Mouse (Mus musculus) midbrain, postnatal 0 days (tissue): ENCODE results near the gene Lypd6b. TPM values are rescaled to one million over a fixed set of nuclear protein-coding genes. Genes with fewer than 3 reads are reported as not detected.

Experiments used
- ATAC-seq: fragments of 200-750 bp; cut with Nextera tagmentation; 2 replicates; pipeline ENCODE4 v1.8.0; 2017; ENCODE audit warnings: moderate number of reproducible peaks, mild to moderate bottlenecking, moderate TSS enrichment, moderate library complexity; ENCODE audit not compliant: low FRiP score
- DNase-seq: peaks from one replicate; pipeline ENCODE4 v3.0.0-alpha.2; 2015; ENCODE audit warnings: low spot score
- H3K27ac ChIP-seq: fragments of 300-500 bp; sonication (generic); 2 replicates; pipeline ENCODE4 v1.5.1; 2014; ENCODE audit warnings: low read depth, mild to moderate bottlenecking, low read length, mixed read lengths
- H3K27me3 ChIP-seq: fragments of 300-500 bp; sonication (generic); 2 replicates; pipeline ENCODE4 v1.6.1; 2014; ENCODE audit warnings: low read length, control low read depth, mixed read lengths; ENCODE audit not compliant: insufficient read depth
- H3K36me3 ChIP-seq: fragments of 300-500 bp; sonication (generic); 2 replicates; pipeline ENCODE4 v1.6.1; 2014; ENCODE audit warnings: low read length, control low read depth, mixed read lengths; ENCODE audit not compliant: insufficient read depth
- H3K4me1 ChIP-seq: fragments of 300-500 bp; sonication (generic); 2 replicates; pipeline ENCODE4 v1.6.1; 2014; ENCODE audit warnings: mild to moderate bottlenecking, control low read depth, antibody characterized with exemption, low read length, mixed read lengths; ENCODE audit not compliant: insufficient read depth
- H3K4me2 ChIP-seq: fragments of 300-500 bp; sonication (generic); 2 replicates; pipeline ENCODE4 v1.6.1; 2014; ENCODE audit warnings: low read depth, mild to moderate bottlenecking, low read length, mixed read lengths; ENCODE audit not compliant: poor library complexity, severe bottlenecking
- H3K4me3 ChIP-seq: fragments of 300-500 bp; sonication (generic); 2 replicates; pipeline ENCODE4 v1.5.1; 2014; ENCODE audit warnings: low read depth, mild to moderate bottlenecking, low read length, moderate library complexity
- H3K9ac ChIP-seq: fragments of 300-500 bp; sonication (generic); replicated peaks from 2 replicates; pipeline ENCODE4 v1.6.1; 2014; ENCODE audit warnings: mild to moderate bottlenecking, low read length, moderate library complexity, mixed read lengths; ENCODE audit not compliant: poor library complexity, severe bottlenecking
- H3K9me3 ChIP-seq: fragments of 300-500 bp; sonication (generic); 2 replicates; pipeline ENCODE4 v1.6.1; 2016; ENCODE audit warnings: low read length, control low read depth
- CTCF ChIP-seq: IDR thresholded peaks from 2 replicates; pipeline ENCODE4 v1.5.1; 2016; ENCODE audit warnings: antibody characterized with exemption, mild to moderate bottlenecking
- WGBS: fragments of 180-500 bp; shearing (Covaris S2); extraction: QIAGEN DNeasy Blood & Tissue Kit; methylation state at CpG from one replicate; pipeline ENCODE4 v1.1.7; 2014; 5-methylcytosine and 5-hydroxymethylcytosine counted together
- polyA plus RNA-seq: library from polyadenylated mRNA; unstranded; fragments of >200 nt; fragmentation: Nextera tagmentation; extraction: Ambion mirVana; gene quantifications from 2 replicates; pipeline ENCODE4 v1.2.1, GENCODE M21; 2015
- total RNA-seq: library from RNA; depleted of rRNA; stranded (reverse); fragments of >200 nt; gene quantifications from 2 replicates; pipeline ENCODE4 v1.2.3, GENCODE M21; 2014

Gene Lypd6b
- total and polyA plus RNA-seq, 2 experiments from 2014 or later, result 18.6 to 28.1 TPM

DNA sequence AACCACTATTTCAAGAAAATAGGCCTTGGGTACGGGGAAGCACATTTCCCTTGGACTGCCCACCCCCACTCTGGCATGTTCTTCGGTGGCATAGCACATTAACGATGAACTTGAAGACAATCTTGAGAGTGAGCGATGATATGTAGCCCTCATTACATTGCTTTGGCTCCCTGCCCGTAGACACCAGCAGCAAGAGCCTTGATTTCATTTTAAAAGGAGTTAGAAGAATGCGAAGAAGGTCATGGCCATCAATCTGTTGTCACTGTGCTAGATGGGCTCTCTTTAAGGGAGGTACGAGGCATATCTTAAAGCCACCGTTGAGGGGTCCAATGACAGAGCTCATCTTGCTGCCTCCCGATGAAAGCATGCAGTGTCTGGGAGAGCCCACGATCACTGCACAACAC is 68.7 kb downstream of the Lypd6b start:
- ATAC-seq (no peak), DNase-seq (peak; percentile 51)
- no peak overlapping the region for H3K4me3 ChIP-seq
- TF ChIP-seq CTCF, result no peak
- 77% methylated on average over 10 of the region's 10 CpGs for WGBS
- no peak overlapping the region for H3K27ac ChIP-seq
- no peak overlapping the region for H3K9ac ChIP-seq
- H3K27me3 ChIP-seq, result no peaks in the 10 kb centered on the region
- no peaks in the 10 kb centered on the region for H3K4me1 ChIP-seq
- no peaks in the 10 kb centered on the region for H3K9me3 ChIP-seq
- H3K4me2 ChIP-seq, result no peak overlapping the region
- H3K36me3 ChIP-seq, result no peaks in the 10 kb centered on the region

DNA sequence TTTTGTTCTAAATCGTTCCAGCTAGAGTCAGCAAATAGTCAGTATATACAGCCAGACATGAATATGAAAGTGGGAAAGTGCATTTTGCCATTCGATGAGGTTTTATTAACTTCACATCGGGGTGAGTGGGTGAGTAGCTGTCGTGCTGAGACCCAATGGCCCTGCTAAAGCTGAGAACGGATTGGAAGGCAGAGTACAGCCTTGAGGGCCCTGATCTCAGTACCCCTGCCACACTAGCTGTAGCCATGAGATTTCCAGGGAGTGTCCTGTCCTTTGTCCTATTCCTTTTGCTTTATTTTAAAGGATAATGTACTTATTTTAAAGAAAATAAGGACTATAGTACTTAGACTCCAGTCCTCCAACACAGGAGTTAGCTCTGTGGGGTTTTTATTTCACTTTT is 69.1 kb downstream of the Lypd6b start:
- no peak overlapping the region for H3K27ac ChIP-seq
- no peak overlapping the region for H3K4me2 ChIP-seq
- no peaks in the 10 kb centered on the region for H3K4me1 ChIP-seq
- DNase-seq (no peak), ATAC-seq (no peak)
- no peaks in the 10 kb centered on the region for H3K27me3 ChIP-seq
- H3K36me3 ChIP-seq, result no peaks in the 10 kb centered on the region
- no peak overlapping the region for H3K4me3 ChIP-seq
- no peak overlapping the region for H3K9ac ChIP-seq
- no peaks in the 10 kb centered on the region for H3K9me3 ChIP-seq
- 68% methylated on average over 5 of the region's 5 CpGs for WGBS
- no peak for TF ChIP-seq CTCF

DNA sequence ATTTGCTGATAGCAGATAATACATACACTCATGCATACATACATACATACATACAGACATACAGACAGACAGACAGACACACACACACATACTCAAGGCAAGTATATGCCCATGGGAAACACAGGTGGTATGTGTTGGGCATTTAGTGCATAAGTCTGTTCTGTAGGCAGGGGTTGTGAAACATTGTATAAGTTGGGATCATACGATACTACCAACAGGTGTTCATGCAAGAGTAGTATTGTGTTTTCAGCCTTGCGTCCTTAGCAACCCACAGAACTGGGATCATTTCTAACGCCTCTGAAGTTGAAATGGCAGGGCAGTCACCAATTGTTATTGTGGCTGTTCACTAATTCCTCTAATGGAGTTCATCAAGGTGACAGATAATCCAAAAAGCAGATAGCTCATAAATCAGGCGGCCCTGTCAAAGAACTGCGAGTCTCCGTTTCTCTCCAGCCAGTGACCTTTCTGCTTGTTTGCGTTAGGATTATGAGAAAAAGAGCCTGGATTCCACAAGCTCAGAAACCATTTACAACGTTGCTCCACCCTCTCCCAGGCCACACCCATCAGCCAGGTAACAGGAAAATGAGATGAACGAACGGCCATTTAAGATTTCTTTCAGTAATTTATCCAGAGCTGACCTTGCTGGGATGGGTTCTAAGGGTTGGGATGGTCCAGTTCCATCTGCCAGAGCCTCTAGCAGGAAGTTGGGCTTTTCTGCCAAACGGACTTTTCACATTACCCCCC is 72.9 kb downstream of the Lypd6b start:
- no peaks in the 10 kb centered on the region for H3K36me3 ChIP-seq
- no peaks in the 10 kb centered on the region for H3K4me1 ChIP-seq
- DNase-seq, result no peak
- no peaks in the 10 kb centered on the region for H3K27me3 ChIP-seq
- no peak overlapping the region for H3K9ac ChIP-seq
- no peak overlapping the region for H3K4me3 ChIP-seq
- 66% methylated on average over 11 of the region's 11 CpGs for WGBS
- H3K4me2 ChIP-seq, result no peak overlapping the region
- ATAC-seq, result no peak
- no peaks in the 10 kb centered on the region for H3K9me3 ChIP-seq
- H3K27ac ChIP-seq, result no peak overlapping the region
- TF ChIP-seq CTCF, result no peak

DNA sequence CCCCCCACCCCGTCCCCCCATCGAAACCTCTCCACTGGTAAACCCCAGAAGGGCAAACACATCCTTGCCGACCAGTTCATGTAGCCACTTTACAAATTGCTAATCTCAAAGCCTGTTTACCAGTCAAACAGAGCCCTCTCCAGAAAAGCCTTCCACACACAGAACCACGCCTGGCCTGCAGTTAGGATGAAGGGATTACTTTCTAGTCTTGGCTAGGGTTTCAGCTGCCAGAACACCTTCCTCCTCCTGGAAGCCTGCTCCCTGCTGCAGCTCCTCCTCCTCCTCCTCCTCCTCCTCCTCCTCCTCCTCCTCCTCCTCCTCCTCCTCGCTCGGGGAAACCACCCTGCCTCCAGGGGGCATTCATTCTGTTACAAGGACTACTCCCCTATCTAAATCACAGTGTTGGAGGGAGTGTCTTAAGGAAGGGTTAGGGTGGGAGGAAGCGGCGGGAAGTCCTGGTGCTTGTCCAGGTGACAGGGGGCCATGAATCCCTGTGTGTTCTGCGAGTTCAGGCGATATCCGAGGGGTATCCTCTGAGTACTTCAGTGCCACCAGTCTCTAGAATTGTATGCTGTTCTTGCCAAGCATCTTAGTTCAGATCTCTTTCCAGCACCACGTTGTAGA is 73.6 kb downstream of the Lypd6b start:
- no peak for TF ChIP-seq CTCF
- ATAC-seq (no peak), DNase-seq (no peak)
- no peak overlapping the region for H3K4me3 ChIP-seq
- no peak overlapping the region for H3K4me2 ChIP-seq
- H3K4me1 ChIP-seq, result no peaks in the 10 kb centered on the region
- H3K9ac ChIP-seq, result no peak overlapping the region
- H3K36me3 ChIP-seq, result no peaks in the 10 kb centered on the region
- H3K27ac ChIP-seq, result no peak overlapping the region
- WGBS, result 39% methylated on average over 10 of the region's 12 CpGs
- no peaks in the 10 kb centered on the region for H3K27me3 ChIP-seq
- H3K9me3 ChIP-seq, result no peaks in the 10 kb centered on the region

DNA sequence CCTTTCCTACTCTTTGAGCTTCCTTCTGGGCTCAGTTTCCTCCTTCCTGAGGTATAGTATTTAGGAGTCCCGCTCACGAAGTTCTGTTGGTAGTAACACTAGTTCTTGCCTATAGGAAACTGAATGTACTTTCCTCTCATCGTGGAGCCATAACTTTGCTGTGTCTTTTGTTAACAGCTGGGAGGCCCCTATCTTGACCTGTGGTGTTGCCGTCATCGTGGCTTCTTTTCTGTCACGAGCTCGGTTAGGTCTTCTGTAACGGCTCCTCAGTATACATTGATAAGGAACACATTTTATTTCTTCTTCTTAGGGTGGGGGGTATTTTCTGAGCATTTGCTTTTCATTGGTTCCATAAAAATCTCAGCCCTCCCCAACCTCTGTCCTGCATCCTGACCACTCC is 74.2 kb downstream of the Lypd6b start:
- no peaks in the 10 kb centered on the region for H3K27me3 ChIP-seq
- H3K4me1 ChIP-seq, result no peaks in the 10 kb centered on the region
- H3K4me3 ChIP-seq, result no peak overlapping the region
- no peak overlapping the region for H3K27ac ChIP-seq
- no peak overlapping the region for H3K4me2 ChIP-seq
- ATAC-seq, result no peak
- H3K9me3 ChIP-seq, result no peaks in the 10 kb centered on the region
- H3K36me3 ChIP-seq, result no peaks in the 10 kb centered on the region
- 81% methylated on average over 8 of the region's 8 CpGs for WGBS
- TF ChIP-seq CTCF, result no peak
- DNase-seq, result no peak
- H3K9ac ChIP-seq, result no peak overlapping the region

DNA sequence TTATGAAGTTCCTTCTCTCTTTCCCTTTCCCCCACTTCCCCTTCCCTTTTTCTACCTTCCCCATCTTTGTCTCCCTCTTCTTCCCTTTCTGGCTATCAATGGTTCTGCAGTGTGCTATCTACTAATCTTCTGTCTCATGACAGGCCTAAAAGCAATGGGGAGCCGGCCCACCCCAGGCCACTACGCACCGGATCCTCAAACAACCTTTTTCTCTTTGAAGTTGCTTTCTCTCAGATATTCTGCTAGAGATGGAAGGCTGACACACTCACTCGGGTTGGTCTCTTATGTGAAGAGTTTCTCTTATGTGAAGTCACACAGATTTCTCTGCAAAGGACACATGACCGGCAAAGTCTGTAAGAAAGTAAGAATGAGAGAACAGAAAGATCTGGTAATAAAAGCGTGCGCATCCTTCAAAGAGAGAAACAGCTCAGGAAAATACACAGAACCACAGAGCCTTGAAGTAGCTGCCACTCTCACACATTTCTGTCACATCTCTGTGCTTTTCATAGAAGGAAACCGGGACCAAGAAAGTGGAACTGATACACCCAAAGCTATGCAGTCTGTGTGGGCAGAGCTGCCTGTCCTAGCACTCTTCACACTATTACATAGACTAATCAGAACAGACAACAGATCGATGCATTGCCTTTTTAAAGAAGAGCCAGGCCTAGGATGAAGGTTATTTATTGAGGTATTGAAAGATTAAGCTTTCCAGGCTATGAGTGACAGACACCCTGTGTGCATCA is 80.8 kb downstream of the Lypd6b start:
- DNase-seq, result no peak

More for the DNA sequence above, 80.8 kb downstream of the Lypd6b start:
- no peak for TF ChIP-seq CTCF
- Histone ChIP-seq H3K9me3 (no peaks in the 10 kb centered on the region), H3K27me3 (no peaks in the 10 kb centered on the region; the same call in 1 of the 2 replicates), H3K9ac (no peak overlapping the region), H3K4me1 (no peaks in the 10 kb centered on the region), H3K36me3 (no peaks in the 10 kb centered on the region), H3K4me2 (no peak overlapping the region), H3K27ac (no peak overlapping the region), H3K4me3 (no peak overlapping the region)
- WGBS, result 76% methylated on average over 9 of the region's 9 CpGs
- ATAC-seq, result no peak
